Mouse (Mus musculus) midbrain, embryonic 13.5 days (tissue): ENCODE data around the gene Hist3h2ba. TPM values are rescaled to one million over a fixed set of nuclear protein-coding genes. Genes with fewer than 3 reads are reported as not detected.

ENCODE experiments used
- ATAC-seq: fragments of 200-750 bp; cut with Nextera tagmentation; 2 replicates; pipeline ENCODE4 v1.8.0; 2017; ENCODE audit warnings: mild to moderate bottlenecking, moderate TSS enrichment, moderate library complexity
- H3K27ac ChIP-seq: fragments of 300-500 bp; sonication (generic); 2 replicates; pipeline ENCODE4 v1.5.1; 2015; ENCODE audit warnings: inconsistent platforms, mild to moderate bottlenecking, moderate library complexity
- H3K27me3 ChIP-seq: fragments of 300-500 bp; sonication (generic); 2 replicates; pipeline ENCODE4 v1.6.1; 2015; ENCODE audit warnings: mild to moderate bottlenecking, inconsistent platforms
- H3K36me3 ChIP-seq: fragments of 300-500 bp; sonication (generic); 2 replicates; pipeline ENCODE4 v1.6.1; 2015; ENCODE audit warnings: mild to moderate bottlenecking, inconsistent platforms
- H3K4me1 ChIP-seq: fragments of 300-500 bp; sonication (generic); replicated peaks from 2 replicates; pipeline ENCODE4 v1.6.1; 2015; ENCODE audit warnings: inconsistent platforms
- H3K4me2 ChIP-seq: fragments of 300-500 bp; sonication (generic); replicated peaks from 2 replicates; pipeline ENCODE4 v1.6.1; 2015; ENCODE audit warnings: moderate library complexity, mild to moderate bottlenecking, inconsistent platforms
- H3K4me3 ChIP-seq: fragments of 300-500 bp; sonication (generic); replicated peaks from 2 replicates; pipeline ENCODE4 v1.5.1; 2015; ENCODE audit warnings: mild to moderate bottlenecking, inconsistent platforms
- H3K9ac ChIP-seq: fragments of 300-500 bp; sonication (generic); replicated peaks from 2 replicates; pipeline ENCODE4 v1.6.1; 2015; ENCODE audit warnings: mild to moderate bottlenecking, inconsistent platforms
- H3K9me3 ChIP-seq: fragments of 300-500 bp; sonication (generic); 2 replicates; pipeline ENCODE4 v1.6.1; 2016; ENCODE audit warnings: mild to moderate bottlenecking, inconsistent platforms
- WGBS: fragments of 180-500 bp; shearing (Covaris S2); methylation state at CpG from one replicate; pipeline ENCODE4 v1.1.7; 2015; 5-methylcytosine and 5-hydroxymethylcytosine counted together
- microRNA-seq: library from miRNA; unstranded; fragments of <30 nt; microRNA quantifications from one replicate; pipeline ENCODE4, GENCODE M21; 2016
- polyA plus RNA-seq: library from polyadenylated mRNA; unstranded; fragments of >200 nt; fragmentation: Nextera tagmentation; extraction: Ambion mirVana; gene quantifications from 2 replicates; pipeline ENCODE4 v1.2.1, GENCODE M21; 2015

The Hist3h2ba gene
- polyA plus RNA-seq, 1 experiment from 2014 or later = 402 TPM

DNA sequence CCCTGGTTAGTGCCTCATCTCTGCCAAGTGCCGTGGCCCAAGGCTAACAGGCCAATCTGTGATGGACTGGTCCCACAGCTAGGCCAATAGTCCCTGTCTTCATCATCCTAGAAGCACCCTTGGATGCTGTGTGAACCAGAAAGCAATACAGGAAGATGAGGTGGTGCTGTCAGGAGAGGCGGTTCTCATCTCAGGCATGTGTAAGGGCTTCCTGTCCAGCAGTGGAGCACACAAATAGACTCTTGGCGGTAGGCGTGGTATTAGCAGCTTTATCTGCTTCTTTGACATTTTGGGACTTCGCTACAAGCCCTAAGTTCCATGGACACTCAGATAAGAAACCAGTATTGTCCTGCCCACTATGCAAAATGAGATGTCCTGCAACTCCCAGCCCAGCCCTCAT lies 48.8 kb downstream of the Hist3h2ba start:
- peaks cover 10% of the 10 kb centered on the region for H3K4me1 ChIP-seq
- H3K4me2 ChIP-seq = no peak overlapping the region
- WGBS = 83% methylated on average over 5 of the region's 5 CpGs
- no peak overlapping the region for H3K4me3 ChIP-seq
- H3K27me3 ChIP-seq = peaks cover 30% of the 10 kb centered on the region
- H3K36me3 ChIP-seq = no peaks in the 10 kb centered on the region
- no peak for ATAC-seq
- H3K9me3 ChIP-seq = no peaks in the 10 kb centered on the region
- H3K27ac ChIP-seq = no peak overlapping the region
- H3K9ac ChIP-seq = no peak overlapping the region

Small RNA genes within 50 kb of the gene (microRNA-seq; reads per million reads assigned to microRNA genes)
- not detected for gene Gm44313

Other genes with a start within 250 kb of the Hist3h2ba start
- not detected in 2 replicates for gene Olfr319, start 249.8 kb upstream of the Hist3h2ba start, polyA plus RNA-seq
- not detected in 2 replicates for gene Olfr318, start 224.9 kb upstream of the Hist3h2ba start, polyA plus RNA-seq
- 0.12 and 0.23 TPM in 2 replicates for gene Olfr317, start 209.7 kb upstream of the Hist3h2ba start, polyA plus RNA-seq
- gene Olfr316, start 196.2 kb upstream of the Hist3h2ba start, polyA plus RNA-seq = not detected in 2 replicates
- not detected in 2 replicates for gene Olfr315, start 175.7 kb upstream of the Hist3h2ba start, polyA plus RNA-seq
- not detected in 2 replicates for gene Olfr314, start 166.0 kb upstream of the Hist3h2ba start, polyA plus RNA-seq
- 2.4 and 7.3 TPM in 2 replicates for gene Fam183b, start 147.0 kb upstream of the Hist3h2ba start, polyA plus RNA-seq
- gene Olfr313, start 133.9 kb upstream of the Hist3h2ba start, polyA plus RNA-seq = 0.10 TPM in 1 of 2 replicates, not detected in the other
- not detected in 2 replicates for gene Olfr312, start 119.7 kb upstream of the Hist3h2ba start, polyA plus RNA-seq
- not detected in 2 replicates for gene Olfr311, start 109.7 kb upstream of the Hist3h2ba start, polyA plus RNA-seq
- 18.5 and 21.3 TPM in 2 replicates for gene Gm12258, start 101.8 kb upstream of the Hist3h2ba start, polyA plus RNA-seq
- 12.7 and 14.0 TPM in 2 replicates for gene 2810021J22Rik, start 81.7 kb upstream of the Hist3h2ba start, polyA plus RNA-seq
- 4.4 and 5.2 TPM in 2 replicates for gene Zfp39, start 44.7 kb upstream of the Hist3h2ba start, polyA plus RNA-seq
- gene Btnl10, start 31.0 kb upstream of the Hist3h2ba start, polyA plus RNA-seq = not detected in 2 replicates
- gene Rnf187, start 10.0 kb upstream of the Hist3h2ba start, polyA plus RNA-seq = 453 and 491 TPM in 2 replicates
- 149 and 155 TPM in 2 replicates for gene Hist3h2a, start 5.8 kb downstream of the Hist3h2ba start, polyA plus RNA-seq
- gene Trim17, start 5.8 kb downstream of the Hist3h2ba start, polyA plus RNA-seq = 1.1 and 1.3 TPM in 2 replicates
- 18.7 and 21.9 TPM in 2 replicates for gene Trim11, start 29.2 kb downstream of the Hist3h2ba start, polyA plus RNA-seq
- 0.04 and 0.08 TPM in 2 replicates for gene Obscn, start 187.5 kb downstream of the Hist3h2ba start, polyA plus RNA-seq
- gene Iba57, start 214.8 kb downstream of the Hist3h2ba start, polyA plus RNA-seq = 7.2 and 7.6 TPM in 2 replicates
- gene Gjc2, start 234.3 kb downstream of the Hist3h2ba start, polyA plus RNA-seq = 0.35 TPM in 1 of 2 replicates, not detected in the other
- 155 and 159 TPM in 2 replicates for gene Guk1, start 243.3 kb downstream of the Hist3h2ba start, polyA plus RNA-seq